Mouse (Mus musculus) lung, adult 2 months (tissue): Measurements from ENCODE around the gene Phf21a. TPM values are rescaled to one million over a fixed set of nuclear protein-coding genes. Genes with fewer than 3 reads are reported as not detected.
A peak's percentile ranks its signal among the peaks of the same experiment; 100 is the strongest.

ENCODE experiments used
- DNase-seq: peaks from one replicate; pipeline ENCODE4 v3.0.0; 2022
- H3K4me1 ChIP-seq: fragments of 200-500 bp; 2 replicates; pipeline ENCODE4 v1.6.1; 2011; ENCODE audit warnings: low read length; ENCODE audit not compliant: control insufficient read depth, insufficient read depth
- H3K4me3 ChIP-seq: fragments of 200-500 bp; replicated peaks from 2 replicates; pipeline ENCODE3; 2011; ENCODE audit warnings: low read depth, mild to moderate bottlenecking, control low read depth, low read length; ENCODE audit errors: extremely low read depth
- CTCF ChIP-seq: fragments of 200-500 bp; IDR thresholded peaks from 2 replicates; pipeline ENCODE4 v1.5.1; 2011; ENCODE audit warnings: mild to moderate bottlenecking, low read length, control low read depth; ENCODE audit not compliant: insufficient read depth
- POLR2A ChIP-seq: fragments of 200-500 bp; IDR thresholded peaks from 2 replicates; pipeline ENCODE4 v1.6.1; 2011; ENCODE audit warnings: low read depth, mild to moderate bottlenecking, control low read depth, low read length, borderline replicate concordance; ENCODE audit errors: extremely low read depth
- WGBS: fragments of 180-500 bp; shearing (Covaris S2); methylation state at CpG from one replicate; pipeline ENCODE4 v1.1.7; 2018; 5-methylcytosine and 5-hydroxymethylcytosine counted together
- polyA plus RNA-seq: library from polyadenylated mRNA; depleted of rRNA; stranded (reverse); fragments of >200 nt; gene quantifications from 2 replicates; pipeline ENCODE4 v1.2.3, GENCODE M21; 2012

Gene Phf21a
- polyA plus RNA-seq, 1 experiment: 49.9 TPM

DNA sequence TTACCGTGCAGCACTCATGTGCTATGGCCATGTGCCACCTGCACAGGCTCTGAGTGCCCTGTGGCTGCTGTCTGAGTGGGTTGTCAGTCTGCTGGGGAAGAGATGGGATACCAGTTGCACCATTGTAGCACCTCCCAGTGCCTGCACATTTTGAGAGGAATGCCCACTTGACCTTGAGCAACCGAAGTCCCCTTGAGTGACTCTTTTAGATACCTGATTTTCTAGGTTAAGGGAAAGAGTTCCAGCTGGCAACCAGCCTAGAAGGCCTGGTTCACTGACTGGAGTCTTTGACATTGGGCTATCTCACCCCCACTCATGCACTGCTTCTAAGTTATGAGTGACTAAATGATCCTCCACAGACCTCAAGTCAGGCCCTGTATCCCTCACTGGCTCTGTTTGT is 266.4 kb downstream of the Phf21a start:
- H3K4me1 ChIP-seq: no peaks in the 10 kb centered on the region; the same call in 1 of the 2 replicates
- DNase-seq: peak; percentile 36
- H3K4me3 ChIP-seq: no peak overlapping the region
- 63% methylated on average over 2 of the region's 2 CpGs for WGBS
- TF ChIP-seq POLR2A (no peak), CTCF (no peak)

DNA sequence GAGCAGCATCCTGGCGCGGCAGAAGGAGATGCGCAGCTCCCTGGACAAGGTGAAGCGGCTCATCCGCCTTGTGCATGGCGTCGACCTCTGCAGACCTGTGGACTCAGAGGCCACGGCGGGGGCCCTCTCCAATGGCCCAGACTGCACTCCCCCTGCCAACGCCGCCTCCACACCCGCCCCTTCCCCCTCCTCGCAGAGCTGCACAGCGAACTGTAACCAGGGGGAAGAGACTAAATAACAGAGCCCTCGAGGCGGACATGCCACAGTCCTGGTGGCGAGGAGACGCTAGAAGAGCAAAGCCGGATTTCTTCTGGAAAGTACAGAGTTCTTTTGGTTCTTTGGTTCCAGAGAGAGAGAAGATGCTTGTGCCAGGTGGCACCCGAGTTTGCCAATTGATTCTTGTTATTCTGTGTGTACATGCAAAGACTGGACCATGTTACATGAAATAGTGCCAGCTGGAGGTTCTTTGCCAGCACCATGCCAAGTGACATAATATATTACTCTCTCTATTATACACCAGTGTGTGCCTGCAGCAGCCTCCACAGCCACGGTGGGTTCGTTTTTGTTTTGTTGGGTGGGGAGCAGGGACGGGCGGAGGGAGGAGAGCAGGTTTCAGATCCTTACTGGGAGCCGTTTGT is 267.4 kb downstream of the Phf21a start:
- Histone ChIP-seq H3K4me3 (no peak overlapping the region), H3K4me1 (no peaks in the 10 kb centered on the region)
- 80% methylated on average over 25 of the region's 25 CpGs for WGBS
- no peak for DNase-seq
- TF ChIP-seq POLR2A: no peak
- no peak for TF ChIP-seq CTCF

DNA sequence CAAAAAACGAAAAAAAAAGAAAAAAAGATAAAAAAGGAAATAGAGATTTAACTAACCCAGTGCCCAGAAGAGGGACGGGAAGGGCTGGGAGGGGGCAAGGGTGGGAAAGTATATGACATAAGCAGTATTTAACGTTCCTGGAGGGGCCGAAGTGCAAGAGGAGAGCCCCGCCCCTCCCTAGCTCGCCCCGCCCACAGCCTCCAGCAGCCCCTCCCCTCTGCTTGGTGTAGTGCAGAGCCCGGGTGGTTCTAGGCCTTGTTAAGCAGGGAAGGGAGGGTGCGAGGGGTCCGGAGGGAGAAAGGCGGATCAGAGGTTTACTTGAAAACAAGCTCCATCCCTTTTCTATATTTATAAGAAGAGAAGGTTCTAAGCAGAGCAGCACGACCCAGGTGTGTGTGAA is 268.0 kb downstream of the Phf21a start:
- 35% methylated on average over 12 of the region's 12 CpGs for WGBS

DNA sequence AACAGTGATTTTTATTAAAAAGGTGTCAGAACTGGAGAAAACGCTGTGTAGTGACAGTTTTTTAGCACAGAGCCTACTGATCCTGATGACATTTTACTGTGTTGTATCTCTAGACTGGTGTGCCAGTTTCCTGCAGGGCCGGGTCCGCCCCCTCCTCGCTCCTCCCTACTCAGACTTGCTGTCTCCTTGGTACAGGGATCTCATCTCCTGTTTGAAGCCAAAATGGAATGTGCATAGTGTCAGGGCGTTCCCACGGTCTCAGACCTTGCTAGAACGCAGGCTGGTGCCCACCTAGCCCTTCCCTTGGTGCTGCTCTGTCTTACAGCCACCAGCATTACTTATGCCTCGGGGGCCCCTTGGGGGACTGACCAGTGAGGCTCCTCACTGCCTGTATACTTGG is 268.9 kb downstream of the Phf21a start:
- no peak for DNase-seq
- TF ChIP-seq CTCF (no peak), POLR2A (no peak)

More for the DNA sequence above, 268.0 kb downstream of the Phf21a start:
- Histone ChIP-seq H3K4me1 (no peaks in the 10 kb centered on the region), H3K4me3 (no peak overlapping the region)
- DNase-seq: no peak
- TF ChIP-seq CTCF (no peak), POLR2A (no peak)

DNA sequence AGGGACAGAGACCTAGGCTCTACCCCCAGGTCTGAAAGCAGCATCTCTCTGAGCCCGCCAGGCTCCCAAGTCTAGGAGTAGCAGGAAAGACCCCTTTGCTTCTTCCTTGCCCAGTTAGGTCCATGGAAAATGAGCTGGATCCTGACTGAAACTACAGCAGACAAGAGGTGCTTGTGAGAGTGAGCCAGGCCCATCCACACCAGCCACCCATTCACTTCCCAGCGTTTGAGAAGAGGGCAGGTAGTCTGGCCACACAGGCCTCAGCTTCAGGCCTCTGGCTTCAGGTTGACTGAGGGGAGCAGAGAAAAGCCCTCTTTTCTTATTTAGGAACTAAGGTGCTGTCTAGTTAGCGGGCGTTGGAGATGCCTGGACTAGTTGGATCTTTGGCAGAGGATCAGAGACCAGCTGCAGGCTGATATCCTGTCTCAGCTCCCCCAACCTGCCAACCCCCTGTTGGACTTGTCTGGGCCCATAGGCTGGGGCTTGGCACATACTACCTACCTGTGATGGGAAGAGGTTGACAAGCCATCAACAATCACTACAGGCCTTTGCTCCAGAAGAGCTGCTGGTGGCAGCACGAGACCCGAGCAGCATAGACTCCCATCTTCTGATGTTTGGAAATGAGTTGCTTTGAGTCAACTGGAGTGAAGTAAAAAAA is 269.8 kb downstream of the Phf21a start:
- TF ChIP-seq CTCF: no peak
- no peak for TF ChIP-seq POLR2A
- no peak for DNase-seq
- 86% methylated on average over 6 of the region's 6 CpGs for WGBS
- no peak overlapping the region for H3K4me3 ChIP-seq
- no peaks in the 10 kb centered on the region for H3K4me1 ChIP-seq

More for the DNA sequence above, 268.9 kb downstream of the Phf21a start:
- 81% methylated on average over 8 of the region's 8 CpGs for WGBS
- Histone ChIP-seq H3K4me3 (no peak overlapping the region), H3K4me1 (no peaks in the 10 kb centered on the region)

DNA sequence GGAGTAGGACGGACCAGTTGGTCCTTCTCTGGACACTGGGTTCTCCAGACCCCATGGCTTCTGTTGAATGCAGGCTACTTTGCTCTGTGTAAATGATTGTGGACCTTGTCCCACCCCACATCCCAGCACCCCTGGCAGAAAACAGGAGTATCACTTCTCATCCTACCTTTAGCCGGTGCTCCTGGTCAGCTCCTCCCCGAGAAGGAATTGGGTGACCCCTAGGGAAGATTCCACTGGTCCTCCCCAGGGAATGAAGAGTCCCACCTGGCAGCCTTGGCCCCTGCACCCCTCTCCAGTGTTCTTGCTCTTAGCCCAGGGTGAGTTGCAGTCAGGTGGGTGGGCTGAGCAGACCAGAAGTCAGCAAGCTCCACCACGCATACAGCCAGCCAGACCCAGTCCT is 271.2 kb downstream of the Phf21a start:
- no peak overlapping the region for H3K4me3 ChIP-seq
- WGBS: 82% methylated on average over 4 of the region's 4 CpGs
- H3K4me1 ChIP-seq: no peaks in the 10 kb centered on the region
- TF ChIP-seq CTCF: no peak
- no peak for TF ChIP-seq POLR2A
- DNase-seq: no peak

DNA sequence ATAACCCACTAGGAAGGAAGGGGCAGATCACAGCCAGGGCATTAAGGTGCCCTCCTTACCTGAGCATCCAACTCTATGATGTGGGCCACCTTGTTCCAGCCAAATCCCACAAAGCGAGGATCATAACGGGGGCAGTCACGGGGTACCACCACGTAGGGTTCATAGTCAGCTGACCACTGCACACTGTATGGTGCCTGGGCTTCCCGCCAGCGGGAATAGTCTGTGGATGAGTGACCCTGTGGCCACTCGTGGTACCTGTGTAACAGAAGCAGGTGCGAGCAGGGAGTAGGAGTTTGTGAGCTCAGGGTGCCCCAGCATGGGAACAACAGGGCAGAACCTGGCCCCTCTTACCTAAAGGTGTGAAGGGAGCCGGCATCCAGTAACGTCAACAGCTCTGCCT is 272.7 kb downstream of the Phf21a start:
- WGBS: 88% methylated on average over 10 of the region's 10 CpGs
- H3K4me1 ChIP-seq: no peaks in the 10 kb centered on the region
- TF ChIP-seq CTCF (no peak), POLR2A (no peak)
- no peak for DNase-seq
- H3K4me3 ChIP-seq: no peak overlapping the region

DNA sequence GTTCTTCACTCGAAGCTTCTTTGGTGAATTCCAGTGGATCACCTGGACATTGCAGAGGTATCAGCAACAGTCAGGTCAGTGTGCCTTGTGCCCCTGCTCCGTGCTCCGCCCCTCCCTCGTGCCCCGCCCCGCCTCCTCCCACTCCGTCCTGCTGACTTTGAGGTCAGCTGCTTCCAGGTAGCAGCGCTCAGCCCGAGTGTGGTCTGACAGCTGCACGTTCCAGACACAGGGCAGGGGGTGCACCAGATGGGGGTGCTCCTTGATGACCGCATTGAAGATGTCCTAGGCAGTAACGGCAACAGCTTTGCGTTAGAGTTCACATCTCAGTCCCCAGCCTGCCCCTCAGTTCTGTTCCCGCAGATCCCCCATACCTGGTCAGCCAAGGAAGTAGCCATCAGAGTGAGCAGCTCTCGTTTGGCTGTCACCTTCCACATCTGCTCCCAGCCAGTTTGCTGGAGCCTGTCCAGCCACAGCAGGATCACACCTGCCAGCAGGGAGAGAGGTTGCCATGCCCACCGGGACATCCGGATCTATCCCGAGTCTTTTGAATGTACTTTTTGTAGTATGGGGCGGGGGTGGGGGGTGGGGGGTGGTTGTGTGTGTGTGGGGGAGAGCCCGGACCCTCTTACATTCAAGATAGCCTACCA is 274.6 kb downstream of the Phf21a start:
- Histone ChIP-seq H3K4me3 (no peak overlapping the region), H3K4me1 (no peaks in the 10 kb centered on the region; the same call in 1 of the 2 replicates)
- WGBS: 27% methylated on average over 20 of the region's 20 CpGs
- TF ChIP-seq CTCF: no peak
- no peak for TF ChIP-seq POLR2A
- DNase-seq: no peak

DNA sequence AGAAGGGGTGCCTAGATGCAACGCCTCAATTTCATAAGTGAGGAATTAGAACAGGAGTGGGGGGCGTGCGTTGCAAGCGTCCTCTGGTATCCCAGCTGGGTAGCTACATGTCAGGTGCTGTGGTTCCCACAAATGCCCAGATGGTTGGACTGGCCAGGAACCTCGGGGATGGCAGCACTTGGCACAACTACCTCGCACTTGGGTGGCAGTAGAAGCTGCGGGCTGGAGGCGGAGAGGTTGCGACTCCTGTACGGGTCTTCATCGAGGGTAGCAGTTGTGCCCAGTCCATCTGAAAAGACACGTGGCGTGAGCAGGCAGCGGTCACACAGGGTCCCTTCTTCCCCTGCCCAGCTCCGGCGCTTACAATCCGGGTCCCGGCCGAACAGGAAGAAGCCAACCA is 277.5 kb downstream of the Phf21a start:
- peak overlapping the region; percentile 15 for H3K4me3 ChIP-seq
- TF ChIP-seq CTCF (no peak), POLR2A (no peak)
- peaks cover 2% of the 10 kb centered on the region; the same call in 1 of the 2 replicates for H3K4me1 ChIP-seq
- 13% methylated on average over 19 of the region's 19 CpGs for whole genome bisulfite sequencing
- DNase-seq: no peak
